Mouse (Mus musculus) stomach, postnatal 0 days (tissue): ENCODE measurements around the gene Usp5. TPM values are rescaled to one million over a fixed set of nuclear protein-coding genes. Genes with fewer than 3 reads are reported as not detected.
"Not testable (repeated sequence)": the region's sequence is repeated elsewhere in the genome, so short reads cannot be mapped to it uniquely, and the experiment has no call there.

Source experiments
- ATAC-seq: fragments of 200-750 bp; cut with Nextera tagmentation; 2 replicates; pipeline ENCODE4 v1.8.0; 2017; ENCODE audit not compliant: low FRiP score, low TSS enrichment
- DNase-seq: peaks from one replicate; pipeline ENCODE4 v3.0.0-alpha.2; 2016; ENCODE audit warnings: low spot score
- H3K27ac ChIP-seq: fragments of 300-500 bp; sonication (generic); replicated peaks from 2 replicates; pipeline ENCODE4 v1.5.1; 2014; ENCODE audit warnings: mild to moderate bottlenecking, control low read depth
- H3K27me3 ChIP-seq: fragments of 300-500 bp; sonication (generic); 2 replicates; pipeline ENCODE4 v1.6.1; 2014; ENCODE audit warnings: low read length; ENCODE audit not compliant: control insufficient read depth, insufficient read depth
- H3K36me3 ChIP-seq: fragments of 300-500 bp; sonication (generic); 2 replicates; pipeline ENCODE4 v1.6.1; 2014; ENCODE audit warnings: low read length, mixed read lengths; ENCODE audit not compliant: control insufficient read depth, insufficient read depth
- H3K4me1 ChIP-seq: fragments of 300-500 bp; sonication (generic); replicated peaks from 2 replicates; pipeline ENCODE4 v1.6.1; 2014; ENCODE audit warnings: antibody characterized with exemption; ENCODE audit not compliant: control insufficient read depth, insufficient read depth
- H3K4me2 ChIP-seq: fragments of 300-500 bp; sonication (generic); replicated peaks from 2 replicates; pipeline ENCODE4 v1.6.1; 2014; ENCODE audit warnings: low read depth, mild to moderate bottlenecking, control low read depth, moderate library complexity
- H3K4me3 ChIP-seq: fragments of 300-500 bp; sonication (generic); 2 replicates; pipeline ENCODE4 v1.5.1; 2014; ENCODE audit warnings: low read depth, low read length, control low read depth
- H3K9ac ChIP-seq: fragments of 300-500 bp; sonication (generic); 2 replicates; pipeline ENCODE4 v1.6.1; 2014; ENCODE audit warnings: mild to moderate bottlenecking, low read length, control low read depth, mixed read lengths
- H3K9me3 ChIP-seq: fragments of 300-500 bp; sonication (generic); 2 replicates; pipeline ENCODE4 v1.6.1; 2016; ENCODE audit warnings: low read length; ENCODE audit not compliant: control insufficient read depth
- CTCF ChIP-seq: IDR thresholded peaks from 2 replicates; pipeline ENCODE4 v1.5.1; 2016; ENCODE audit warnings: antibody characterized with exemption, low read depth, mild to moderate bottlenecking, moderate library complexity
- EP300 ChIP-seq: optimal IDR thresholded peaks from 2 replicates; pipeline ENCODE3; 2016; ENCODE audit warnings: antibody characterized with exemption
- WGBS: fragments of 180-500 bp; shearing (Covaris S2); extraction: QIAGEN DNeasy Blood & Tissue Kit; methylation state at CpG from one replicate; pipeline ENCODE4 v1.1.7; 2014; 5-methylcytosine and 5-hydroxymethylcytosine counted together
- polyA plus RNA-seq: library from polyadenylated mRNA; unstranded; fragments of >200 nt; fragmentation: Nextera tagmentation; extraction: Ambion mirVana; gene quantifications from 2 replicates; pipeline ENCODE4 v1.2.1, GENCODE M21; 2015

The Usp5 gene
- polyA plus RNA-seq, 1 experiment from 2014 or later: 60.3 TPM

- Histone ChIP-seq H3K27ac (peak overlapping the region; percentile 98), H3K4me3 (no peak overlapping the region), H3K4me2 (no peak overlapping the region), H3K9ac (no peak overlapping the region), H3K27me3 (no peaks in the 10 kb centered on the region), H3K4me1 (0 out of 2 replicates have a peak, but pooled peaks cover 2% of the 10 kb centered on the region), H3K36me3 (no peaks in the 10 kb centered on the region), H3K9me3 (no peaks in the 10 kb centered on the region)
- no peak for ATAC-seq
- 65% methylated on average over 3 of the region's 3 CpGs for WGBS
- no peak for TF ChIP-seq EP300
- no peak for TF ChIP-seq CTCF
- DNase-seq: no peak
Measured at GRCm38 (mm10) chr6:124804341-124804740, 24.9 kb downstream of the Usp5 start.

- not testable (repeated sequence) for H3K9me3 ChIP-seq, H3K9ac ChIP-seq, H3K27me3 ChIP-seq, H3K4me1 ChIP-seq, H3K36me3 ChIP-seq, DNase-seq, H3K4me2 ChIP-seq, H3K27ac ChIP-seq, ATAC-seq, H3K4me3 ChIP-seq
- WGBS: 99% methylated on average over 4 of the region's 4 CpGs
Measured at GRCm38 (mm10) chr6:124803691-124804090, 25.6 kb downstream of the Usp5 start.

- Histone ChIP-seq H3K4me1 (0 out of 2 replicates have a peak, but pooled peaks cover 1% of the 10 kb centered on the region), H3K27ac (no peak overlapping the region), H3K27me3 (no peaks in the 10 kb centered on the region), H3K36me3 (no peaks in the 10 kb centered on the region), H3K9ac (no peak overlapping the region), H3K4me3 (no peak overlapping the region), H3K9me3 (no peaks in the 10 kb centered on the region), H3K4me2 (no peak overlapping the region)
- no peak for ATAC-seq
- WGBS: 91% methylated on average over 3 of the region's 3 CpGs
- no peak for DNase-seq
- TF ChIP-seq EP300: no peak
- no peak for TF ChIP-seq CTCF
Measured at GRCm38 (mm10) chr6:124803061-124803460, 26.2 kb downstream of the Usp5 start.

GRCm38 (mm10) chr6:124802400-124802799 lies 26.9 kb downstream of the Usp5 start:
- H3K9me3 ChIP-seq, H3K36me3 ChIP-seq, H3K4me3 ChIP-seq, ATAC-seq, H3K9ac ChIP-seq, H3K4me1 ChIP-seq, H3K27me3 ChIP-seq: not testable (repeated sequence)
- Histone ChIP-seq H3K4me2 (peak overlapping the region; percentile 6; the same call in 1 of the 2 replicates), H3K27ac (0 out of 2 replicates have a peak overlapping the region, but pooled peaks have one; percentile 58)
- DNase-seq: peak; percentile 49
- 21% methylated on average over 4 of the region's 9 CpGs for WGBS

- ATAC-seq (peak; percentile 95), DNase-seq (no peak)
- no peak overlapping the region for H3K4me3 ChIP-seq
- no peaks in the 10 kb centered on the region for H3K4me1 ChIP-seq
- WGBS: 49% methylated on average over 2 of the region's 2 CpGs
- peak overlapping the region; percentile 79 for H3K27ac ChIP-seq
- H3K27me3 ChIP-seq: no peaks in the 10 kb centered on the region
- TF ChIP-seq EP300 (peak; percentile 72), CTCF (no peak)
- H3K9me3 ChIP-seq: no peaks in the 10 kb centered on the region
- H3K36me3 ChIP-seq: no peaks in the 10 kb centered on the region
- H3K9ac ChIP-seq: no peak overlapping the region
- no peak overlapping the region for H3K4me2 ChIP-seq
Measured at GRCm38 (mm10) chr6:124796200-124796599, 33.1 kb downstream of the Usp5 start.

GRCm38 (mm10) chr6:124795781-124796180 lies 33.5 kb downstream of the Usp5 start:
- Histone ChIP-seq H3K4me1 (no peaks in the 10 kb centered on the region), H3K27ac (peak overlapping the region; percentile 79), H3K4me2 (no peak overlapping the region), H3K27me3 (no peaks in the 10 kb centered on the region), H3K9ac (no peak overlapping the region), H3K9me3 (no peaks in the 10 kb centered on the region), H3K36me3 (no peaks in the 10 kb centered on the region), H3K4me3 (no peak overlapping the region)
- TF ChIP-seq EP300 (no peak), CTCF (no peak)
- DNase-seq (no peak), ATAC-seq (no peak; the same call in none of the 2 replicates)
- WGBS: 60% methylated on average over 4 of the region's 4 CpGs
